Mouse (Mus musculus) heart, adult 2 months (tissue): ENCODE results near the gene Spata32.

Experiments
- CTCF ChIP-seq: fragments of 200-600 bp; IDR thresholded peaks from 2 replicates; pipeline ENCODE4 v1.8.1; 2022; ENCODE audit warnings: antibody characterized with exemption, mild to moderate bottlenecking, moderate library complexity
- POLR2A ChIP-seq: fragments of 200-500 bp; IDR thresholded peaks from 2 replicates; pipeline ENCODE4 v1.6.1; 2011; ENCODE audit warnings: mild to moderate bottlenecking, low read depth, low read length, control low read depth; ENCODE audit not compliant: insufficient read depth

DNA sequence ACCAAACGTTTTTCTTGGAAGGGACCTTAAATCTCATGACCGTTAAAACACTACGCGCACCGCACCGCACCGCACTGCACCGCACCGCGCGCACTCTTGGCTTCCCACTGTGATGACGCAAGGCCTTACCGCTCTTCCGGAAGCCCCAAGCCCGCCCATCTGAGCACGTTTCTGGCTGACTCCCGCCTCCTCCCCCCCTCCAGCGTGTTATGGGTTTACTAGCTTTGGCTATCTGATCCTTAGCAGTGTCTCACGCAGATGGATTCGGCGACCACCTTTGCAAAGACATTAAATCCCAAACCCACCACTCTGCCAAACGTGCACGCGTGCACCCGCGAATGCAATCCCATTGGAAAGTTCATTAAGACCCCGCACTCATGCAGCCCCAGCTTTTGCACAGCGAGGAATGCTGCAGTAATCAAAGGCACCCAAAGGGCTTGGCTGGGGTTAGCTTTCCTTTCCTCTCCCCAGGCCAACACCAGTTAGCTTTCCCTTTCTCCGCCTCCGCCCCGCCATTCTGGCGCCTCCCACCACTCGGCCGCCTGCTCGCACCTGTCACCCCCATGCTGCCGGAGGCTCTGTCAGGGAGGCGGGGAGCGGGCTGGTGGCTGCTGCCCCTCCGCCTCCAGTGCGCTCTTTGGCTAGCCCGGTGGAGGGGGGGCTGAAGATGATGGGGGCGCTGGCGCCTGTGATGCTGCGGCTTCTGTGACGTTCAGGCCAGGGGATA, at the start of gene Spata32:
- TF ChIP-seq POLR2A (no peak), CTCF (no peak)
